Mouse (Mus musculus): Measurements from ENCODE around the gene Gfra1. TPM values are rescaled to one million over a fixed set of nuclear protein-coding genes. Genes with fewer than 3 reads are reported as not detected.

Gene Gfra1
- total RNA-seq, 1 experiment: 3.5 TPM

- TF ChIP-seq CHD2 (IDR thresholded peaks at IDR 0.05; ENCODE audit: low read depth, low read length) (no peak), ZC3H11A (IDR thresholded peaks at IDR 0.05; ENCODE audit: borderline replicate concordance, low read depth, low read length) (no peak)
- Histone ChIP-seq H3K9me3 (ENCODE audit: control insufficient read depth, insufficient read depth, low read depth, low read length) (no peaks in the 10 kb centered on the region), H3K4me3 (ENCODE audit: insufficient read depth in 1 of 2, low read depth in 1 of 2, low read length in 2 of 2, poor library complexity in 1 of 2, severe bottlenecking in 1 of 2) (no peak overlapping the region), H3K36me3 (ENCODE audit: control insufficient read depth, insufficient read depth, low read length, poor library complexity, severe bottlenecking) (no peaks in the 10 kb centered on the region), H3K4me1 (ENCODE audit: control insufficient read depth in 2 of 2, insufficient read depth in 2 of 2, low read length in 2 of 2, poor library complexity in 1 of 2) (0 out of 4 replicates have a peak, but pooled peaks cover 0 to 2% of the 10 kb centered on the region in 2 experiments), H3K9ac (ENCODE audit: insufficient read depth, low read depth, low read length, poor library complexity, severe bottlenecking) (no peak overlapping the region), H3K27ac (ENCODE audit: insufficient read depth, low read depth, low read length, poor library complexity, severe bottlenecking) (no peak overlapping the region)
- in situ Hi-C loops (cut with MboI; ENCODE audit: low sequenced_read_pairs in 2 of 2, unreplicated experiment in 2 of 2): no loop called here
- no peak for DNase-seq (ENCODE audit: low read depth, low spot score)
Observed at GRCm38 (mm10) chr19:58353260-58353870, 102.3 kb downstream of the Gfra1 start.

DNA sequence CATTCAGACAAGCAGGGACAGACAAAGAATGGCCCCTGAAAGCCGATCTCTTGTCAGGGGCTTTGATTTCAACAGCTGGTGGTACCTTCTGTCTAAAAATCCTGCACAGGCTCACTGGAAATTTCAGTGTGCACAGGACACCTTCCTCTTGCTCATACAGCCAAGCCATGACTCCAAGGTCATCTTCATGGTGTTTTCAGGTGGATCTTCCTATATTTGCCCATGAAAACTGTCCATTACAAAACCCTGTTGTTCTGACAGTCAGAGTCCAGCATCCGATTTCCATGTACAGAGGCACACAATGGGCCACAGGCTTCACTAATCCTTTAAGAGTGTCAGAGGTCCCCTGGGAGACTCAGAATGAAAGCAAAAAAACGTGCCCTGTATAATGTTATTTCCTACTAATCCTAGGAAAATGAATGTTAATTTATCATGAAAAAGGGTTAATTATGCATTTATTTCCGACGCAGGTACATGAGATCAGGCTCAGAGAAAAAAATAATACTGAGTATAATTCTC lies 105.8 kb downstream of the Gfra1 start:
- no peak overlapping the region for H3K9ac ChIP-seq (ENCODE audit: insufficient read depth, low read depth, low read length, poor library complexity, severe bottlenecking)
- no peak overlapping the region for H3K27ac ChIP-seq (ENCODE audit: insufficient read depth, low read depth, low read length, poor library complexity, severe bottlenecking)
- in situ Hi-C loops (cut with MboI; ENCODE audit: low sequenced_read_pairs in 2 of 2, unreplicated experiment in 2 of 2): no loop called here
- TF ChIP-seq ZC3H11A (IDR thresholded peaks at IDR 0.05; ENCODE audit: borderline replicate concordance, low read depth, low read length) (no peak), MAFK (IDR thresholded peaks at IDR 0.05; ENCODE audit: insufficient read depth, low read depth, low read length) (no peak), CHD2 (IDR thresholded peaks at IDR 0.05; ENCODE audit: low read depth, low read length) (no peak), HCFC1 (IDR thresholded peaks at IDR 0.05; ENCODE audit: borderline replicate concordance, insufficient read depth, low read length) (no peak), ZNF384 (IDR thresholded peaks at IDR 0.05; ENCODE audit: low read depth, low read length) (no peak)
- no peaks in the 10 kb centered on the region for H3K9me3 ChIP-seq (ENCODE audit: control insufficient read depth, insufficient read depth, low read depth, low read length)
- H3K4me1 ChIP-seq (ENCODE audit: control insufficient read depth in 2 of 2, insufficient read depth in 2 of 2, low read length in 2 of 2, poor library complexity in 1 of 2): 0 out of 4 replicates have a peak, but pooled peaks cover 0 to 2% of the 10 kb centered on the region in 2 experiments
- DNase-seq (ENCODE audit: low read depth, low spot score): no peak
- H3K4me3 ChIP-seq (ENCODE audit: insufficient read depth in 1 of 2, low read depth in 1 of 2, low read length in 2 of 2, poor library complexity in 1 of 2, severe bottlenecking in 1 of 2): no peak overlapping the region
- H3K36me3 ChIP-seq (ENCODE audit: control insufficient read depth, insufficient read depth, low read length, poor library complexity, severe bottlenecking): no peaks in the 10 kb centered on the region

- TF ChIP-seq CHD2 (IDR thresholded peaks at IDR 0.05; ENCODE audit: low read depth, low read length) (no peak), MAFK (IDR thresholded peaks at IDR 0.05; ENCODE audit: insufficient read depth, low read depth, low read length) (no peak), ZC3H11A (IDR thresholded peaks at IDR 0.05; ENCODE audit: borderline replicate concordance, low read depth, low read length) (no peak), ZNF384 (IDR thresholded peaks at IDR 0.05; ENCODE audit: low read depth, low read length) (no peak), HCFC1 (IDR thresholded peaks at IDR 0.05; ENCODE audit: borderline replicate concordance, insufficient read depth, low read length) (no peak)
- DNase-seq (ENCODE audit: low read depth, low spot score): no peak
- Histone ChIP-seq H3K9me3 (ENCODE audit: control insufficient read depth, insufficient read depth, low read depth, low read length) (no peaks in the 10 kb centered on the region), H3K4me3 (ENCODE audit: insufficient read depth in 1 of 2, low read depth in 1 of 2, low read length in 2 of 2, poor library complexity in 1 of 2, severe bottlenecking in 1 of 2) (no peak overlapping the region), H3K36me3 (ENCODE audit: control insufficient read depth, insufficient read depth, low read length, poor library complexity, severe bottlenecking) (no peaks in the 10 kb centered on the region), H3K9ac (ENCODE audit: insufficient read depth, low read depth, low read length, poor library complexity, severe bottlenecking) (no peak overlapping the region), H3K4me1 (ENCODE audit: control insufficient read depth in 2 of 2, insufficient read depth in 2 of 2, low read length in 2 of 2, poor library complexity in 1 of 2) (no peaks in the 10 kb centered on the region), H3K27ac (ENCODE audit: insufficient read depth, low read depth, low read length, poor library complexity, severe bottlenecking) (no peak overlapping the region)
- in situ Hi-C loops (cut with MboI; ENCODE audit: low sequenced_read_pairs in 2 of 2, unreplicated experiment in 2 of 2): no loop called here
Observed at GRCm38 (mm10) chr19:58345137-58345536, 110.6 kb downstream of the Gfra1 start.

GRCm38 (mm10) chr19:58341351-58341750 lies 114.4 kb downstream of the Gfra1 start:
- no peak overlapping the region for H3K4me3 ChIP-seq (ENCODE audit: insufficient read depth in 1 of 2, low read depth in 1 of 2, low read length in 2 of 2, poor library complexity in 1 of 2, severe bottlenecking in 1 of 2)
- no peak for DNase-seq (ENCODE audit: low read depth, low spot score)

More at GRCm38 (mm10) chr19:58341351-58341750, 114.4 kb downstream of the Gfra1 start:
- Histone ChIP-seq H3K4me1 (ENCODE audit: control insufficient read depth in 2 of 2, insufficient read depth in 2 of 2, low read length in 2 of 2, poor library complexity in 1 of 2) (no peaks in the 10 kb centered on the region), H3K9ac (ENCODE audit: insufficient read depth, low read depth, low read length, poor library complexity, severe bottlenecking) (no peak overlapping the region), H3K27ac (ENCODE audit: insufficient read depth, low read depth, low read length, poor library complexity, severe bottlenecking) (no peak overlapping the region), H3K36me3 (ENCODE audit: control insufficient read depth, insufficient read depth, low read length, poor library complexity, severe bottlenecking) (no peaks in the 10 kb centered on the region), H3K9me3 (ENCODE audit: control insufficient read depth, insufficient read depth, low read depth, low read length) (no peaks in the 10 kb centered on the region)
- in situ Hi-C loops (cut with MboI; ENCODE audit: low sequenced_read_pairs in 2 of 2, unreplicated experiment in 2 of 2): no loop called here
- TF ChIP-seq ZNF384 (IDR thresholded peaks at IDR 0.05; ENCODE audit: low read depth, low read length): no peak
- TF ChIP-seq ZC3H11A (IDR thresholded peaks at IDR 0.05; ENCODE audit: borderline replicate concordance, low read depth, low read length): no peak
- no peak for TF ChIP-seq HCFC1 (IDR thresholded peaks at IDR 0.05; ENCODE audit: borderline replicate concordance, insufficient read depth, low read length)
- TF ChIP-seq CHD2 (IDR thresholded peaks at IDR 0.05; ENCODE audit: low read depth, low read length): no peak
